Mouse (Mus musculus) CH12.LX (cell line): ENCODE results near the gene Nat10.

Experiments
- CHD1 ChIP-seq: IDR thresholded peaks from 2 replicates; pipeline ENCODE4 v1.6.1; 2012; ENCODE audit warnings: low read depth, low read length, improper control_type of control experiment, inconsistent platforms
- CTCF ChIP-seq, 2 experiments: IDR thresholded peaks in 1 of 2; conservative IDR thresholded peaks in 1 of 2; 2 replicates each; pipeline ENCODE4 v1.5.1; 2011 to 2012; ENCODE audit warnings: low read depth in 2 of 2, low read length in 2 of 2, improper control_type of control experiment in 1 of 2, inconsistent platforms in 1 of 2, mild to moderate bottlenecking in 1 of 2, moderate library complexity in 1 of 2
- E2F4 ChIP-seq: IDR thresholded peaks from 2 replicates; pipeline ENCODE4 v1.6.1; 2011; ENCODE audit warnings: low read depth, low read length, improper control_type of control experiment; ENCODE audit not compliant: insufficient replicate concordance
- EP300 ChIP-seq: IDR thresholded peaks from 2 replicates; pipeline ENCODE4 v1.6.1; 2011; ENCODE audit warnings: low read length, improper control_type of control experiment
- MAX ChIP-seq: IDR thresholded peaks from 2 replicates; pipeline ENCODE4 v1.6.1; 2011; ENCODE audit warnings: low read length, improper control_type of control experiment
- MYC ChIP-seq: IDR thresholded peaks from 2 replicates; pipeline ENCODE4 v1.6.1; 2011; ENCODE audit warnings: low read depth, mild to moderate bottlenecking, improper control_type of control experiment, low read length
- POLR2A ChIP-seq: IDR thresholded peaks from 2 replicates; pipeline ENCODE4 v1.6.1; 2011; ENCODE audit warnings: low read depth, mild to moderate bottlenecking, improper control_type of control experiment, low read length
- POLR2AphosphoS2 ChIP-seq: IDR thresholded peaks from 2 replicates; pipeline ENCODE4 v1.6.1; 2011; ENCODE audit warnings: low read depth, low read length, improper control_type of control experiment
- USF1 ChIP-seq: IDR thresholded peaks from 2 replicates; pipeline ENCODE4 v1.6.1; 2014; ENCODE audit warnings: low read depth, mild to moderate bottlenecking, inconsistent platforms, low read length, improper control_type of control experiment
- USF2 ChIP-seq: conservative IDR thresholded peaks from 2 replicates; pipeline ENCODE4 v1.6.1; 2011; ENCODE audit warnings: low read depth, low read length, improper control_type of control experiment
- ZNF384 ChIP-seq: IDR thresholded peaks from 2 replicates; pipeline ENCODE4 v1.6.1; 2012; ENCODE audit warnings: low read depth, low read length, improper control_type of control experiment, inconsistent platforms

DNA sequence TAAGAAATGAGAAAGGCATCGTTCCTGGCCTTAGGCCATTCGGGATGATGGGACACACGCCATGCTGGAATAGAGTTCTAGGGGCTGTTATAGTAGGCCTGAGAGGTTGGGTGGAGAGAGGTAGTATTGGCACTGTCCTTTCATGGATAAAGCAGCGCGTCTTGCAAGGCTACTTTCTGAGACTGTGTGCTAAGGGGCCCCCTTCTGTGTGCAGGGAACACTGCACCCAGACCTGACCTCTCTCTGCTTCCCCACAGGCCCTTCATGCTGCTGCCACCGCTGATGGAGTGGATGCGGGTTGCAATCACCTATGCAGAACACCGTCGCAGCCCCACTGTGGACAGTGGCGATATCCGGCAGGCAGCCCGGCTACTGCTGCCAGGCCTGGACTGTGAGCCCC is 60.6 kb downstream of the Nat10 start:
- no peak for TF ChIP-seq USF2
- peak in 1 of 2 experiments; percentile 71; a peak in 2 of 4 replicates for TF ChIP-seq CTCF (conservative IDR thresholded peaks at IDR 0.05 in 1 of 2, IDR thresholded peaks at IDR 0.05 in 1 of 2; ENCODE audit: low read depth in 2 of 2, low read length in 2 of 2)
- no peak for TF ChIP-seq USF1
- no peak for TF ChIP-seq POLR2AphosphoS2
- TF ChIP-seq POLR2A = no peak
- no peak for TF ChIP-seq EP300
- no peak for TF ChIP-seq ZNF384
- no peak for TF ChIP-seq CHD1
- TF ChIP-seq MAX = no peak
- no peak for TF ChIP-seq MYC
- TF ChIP-seq E2F4 = no peak
